Mouse (Mus musculus): ENCODE results near the gene Rab7b.

The Rab7b gene

DNA sequence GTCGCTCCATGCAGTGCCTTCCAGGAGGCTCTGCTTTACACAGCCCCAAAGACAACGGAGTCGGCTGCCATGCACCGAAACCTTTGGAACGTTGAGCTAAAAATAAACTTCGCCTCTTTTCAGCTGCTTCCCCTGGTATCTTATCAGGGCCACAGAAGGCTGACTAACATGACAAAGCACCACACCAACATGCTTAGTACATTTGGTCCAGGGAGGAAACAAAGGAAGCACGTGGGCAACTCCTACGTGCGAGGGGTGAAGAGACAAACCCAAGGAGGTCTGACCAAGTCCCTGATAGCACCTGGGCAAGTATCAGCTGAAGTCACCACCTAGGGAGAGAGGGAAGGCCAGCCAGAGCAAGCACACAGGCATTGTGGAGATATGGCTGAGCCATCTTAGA, 48.0 kb downstream of the Rab7b start:
- intact Hi-C loops (cut with DNase I), result no loop called here

GRCm38 (mm10) chr1:131737269-131737668, 48.8 kb downstream of the Rab7b start:
- intact Hi-C loops (cut with DNase I), result no loop called here

DNA sequence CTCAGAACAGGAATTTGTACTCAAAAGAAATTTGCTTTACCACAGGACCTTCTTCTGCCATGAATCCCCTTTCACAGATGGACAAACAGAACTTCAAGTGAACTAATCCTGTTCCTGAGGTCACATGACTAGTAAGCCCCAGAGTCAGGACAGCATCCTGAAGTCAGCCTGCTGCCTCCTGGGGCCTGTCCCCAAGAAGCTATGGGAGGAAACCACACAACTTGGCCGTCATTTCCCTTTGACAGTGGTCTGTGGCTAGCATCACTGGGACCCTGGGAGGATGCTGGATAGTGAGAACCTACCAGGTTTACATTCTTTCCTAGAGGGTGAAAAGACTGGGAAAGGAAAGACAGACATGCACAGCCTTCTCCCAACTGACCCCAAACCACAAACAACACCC, 50.3 kb downstream of the Rab7b start:
- intact Hi-C loops (cut with DNase I), result no loop called here

- intact Hi-C loops (cut with DNase I), result no loop called here
Observed at GRCm38 (mm10) chr1:131739481-131740160, 51.1 kb downstream of the Rab7b start.

- intact Hi-C loops (cut with DNase I), result no loop called here
Observed at GRCm38 (mm10) chr1:131743868-131744464, 55.5 kb downstream of the Rab7b start, which contains the start of gene Slc26a9. Gene Slc26a9, plus strand, starts transcription at chr1:131744022.

DNA sequence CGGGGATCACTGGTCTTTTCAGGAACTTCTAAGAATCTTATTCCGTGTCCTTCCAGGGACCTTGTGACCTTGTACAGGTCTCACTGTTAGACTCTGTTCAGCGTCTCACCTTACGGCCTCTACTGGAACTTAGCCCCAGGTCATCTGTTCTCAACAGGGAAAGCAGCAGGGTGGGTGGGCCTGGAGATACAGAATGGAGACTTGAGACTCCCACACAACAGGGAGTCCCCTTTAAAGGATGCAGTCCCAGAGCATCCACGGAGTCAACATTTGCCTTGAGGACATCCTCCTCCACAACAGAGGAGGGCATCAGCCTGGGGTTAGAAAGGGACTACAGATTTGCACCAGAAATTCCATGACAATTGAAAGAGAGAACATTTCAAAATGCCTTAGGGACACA, 56.9 kb downstream of the Rab7b start:
- intact Hi-C loops (cut with DNase I), result no loop called here

DNA sequence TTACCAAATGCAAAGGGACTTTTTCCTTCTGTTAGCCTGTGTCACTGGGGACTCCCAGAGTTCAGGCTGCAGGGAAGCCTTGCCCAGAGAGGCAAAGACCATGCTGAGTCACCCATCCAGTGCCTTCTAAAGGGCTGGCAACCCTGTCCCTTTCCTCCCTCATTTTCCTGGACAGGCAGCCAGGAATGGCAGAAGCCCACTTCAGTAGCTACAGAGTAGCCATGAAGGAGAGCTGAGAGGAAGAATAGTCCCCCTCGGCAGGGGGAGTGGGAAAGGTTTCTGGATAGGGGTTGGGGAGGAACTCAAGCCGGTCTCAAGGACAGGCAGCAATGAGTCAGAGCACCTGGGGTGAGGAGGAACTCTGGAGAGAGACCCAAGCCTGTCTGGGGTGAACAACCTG, 59.3 kb downstream of the Rab7b start:
- intact Hi-C loops (cut with DNase I), result no loop called here

DNA sequence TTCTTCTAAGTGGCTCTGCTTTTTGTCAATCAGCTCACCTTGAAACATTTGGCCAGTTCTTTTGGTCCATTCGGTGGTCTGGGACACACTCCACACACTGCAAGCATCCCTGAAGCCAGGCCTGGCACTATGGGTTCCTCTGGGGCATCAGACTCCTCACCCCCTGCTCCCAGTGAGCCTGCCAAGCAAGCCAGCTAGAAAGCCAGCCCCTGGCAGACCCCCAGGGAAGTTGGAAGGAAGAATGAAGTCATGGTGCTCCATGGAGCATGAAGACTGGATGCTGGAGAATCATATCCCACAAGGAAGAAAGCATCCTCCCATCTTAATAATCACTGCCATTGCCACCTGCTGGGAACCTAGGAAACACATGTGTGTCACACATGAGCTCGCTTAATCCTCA, 60.1 kb downstream of the Rab7b start:
- intact Hi-C loops (cut with DNase I), result no loop called here

GRCm38 (mm10) chr1:131749706-131750545, 61.4 kb downstream of the Rab7b start:
- intact Hi-C loops (cut with DNase I), result no loop called here

GRCm38 (mm10) chr1:131751181-131751890, 62.8 kb downstream of the Rab7b start:
- intact Hi-C loops (cut with DNase I), result no loop called here

DNA sequence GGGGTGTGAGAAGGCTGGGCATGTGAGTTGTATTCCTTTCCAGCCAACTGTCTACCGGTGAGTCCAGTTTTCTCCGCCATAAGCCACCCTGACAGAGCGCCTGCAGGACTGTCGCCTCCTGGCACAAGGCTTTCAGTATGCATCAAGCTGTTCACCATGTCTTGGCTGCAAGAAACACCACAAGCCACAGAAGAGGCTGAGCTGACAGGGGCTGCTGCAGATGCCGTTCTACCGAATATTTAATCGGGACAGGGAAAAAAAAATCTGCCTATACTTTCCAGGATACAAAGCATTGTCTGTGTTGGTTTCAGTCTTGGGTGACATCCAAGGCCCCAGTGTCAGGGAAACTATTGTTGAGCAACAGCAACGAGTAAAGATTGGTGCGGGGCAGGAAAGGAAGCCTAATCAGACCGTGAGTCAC, 63.4 kb downstream of the Rab7b start:
- intact Hi-C loops (cut with DNase I), result no loop called here

DNA sequence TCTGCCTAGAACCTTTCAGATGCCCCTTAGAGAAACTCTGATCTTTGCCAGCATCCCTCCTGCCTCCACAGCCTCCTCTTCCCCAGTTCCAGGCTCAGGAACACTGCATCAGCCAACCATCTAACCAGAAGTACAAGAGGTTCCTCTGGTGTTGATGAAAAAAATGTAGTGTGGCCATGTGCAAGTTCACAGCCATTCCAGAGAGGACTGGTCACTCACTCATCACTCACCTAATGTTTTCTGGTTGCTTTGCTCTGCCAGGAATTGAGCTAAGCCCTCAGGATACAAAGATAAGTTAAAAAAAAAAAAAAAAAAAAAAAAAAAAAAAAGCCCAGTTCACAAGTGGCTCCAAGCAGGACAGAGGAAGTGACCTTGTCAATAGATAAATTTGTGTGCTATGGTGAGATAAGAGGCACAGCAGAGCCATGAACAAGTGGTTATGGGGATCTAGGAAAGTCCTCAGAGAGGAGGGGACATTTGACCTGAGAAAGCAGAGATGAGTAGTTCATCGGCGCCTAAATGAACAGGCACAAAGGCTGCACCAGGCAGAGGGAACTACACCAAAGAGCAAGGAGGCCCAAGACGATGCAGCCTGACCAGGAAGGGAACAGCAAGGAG, 65.8 kb downstream of the Rab7b start:
- intact Hi-C loops (cut with DNase I), result no loop called here

GRCm38 (mm10) chr1:131754916-131755315, 66.4 kb downstream of the Rab7b start:
- intact Hi-C loops (cut with DNase I), result no loop called here

DNA sequence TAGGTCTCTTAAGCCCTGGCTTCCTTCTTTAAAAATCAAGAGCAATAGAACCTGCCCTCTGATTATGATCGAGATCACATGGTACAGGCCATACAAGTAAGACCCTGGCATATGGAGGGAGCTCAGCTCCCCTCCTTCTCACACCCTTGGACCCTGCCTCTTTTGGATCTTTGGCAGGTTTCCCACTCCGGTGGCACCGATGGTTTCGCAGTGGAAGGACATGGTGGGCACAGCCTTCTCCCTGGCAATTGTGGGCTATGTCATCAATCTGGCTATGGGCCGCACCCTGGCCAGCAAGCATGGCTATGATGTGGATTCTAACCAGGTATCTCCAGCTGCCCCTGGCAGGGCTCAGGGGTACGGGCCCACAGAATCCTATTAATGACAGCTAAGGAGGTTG, 68.7 kb downstream of the Rab7b start:
- intact Hi-C loops (cut with DNase I), result no loop called here

DNA sequence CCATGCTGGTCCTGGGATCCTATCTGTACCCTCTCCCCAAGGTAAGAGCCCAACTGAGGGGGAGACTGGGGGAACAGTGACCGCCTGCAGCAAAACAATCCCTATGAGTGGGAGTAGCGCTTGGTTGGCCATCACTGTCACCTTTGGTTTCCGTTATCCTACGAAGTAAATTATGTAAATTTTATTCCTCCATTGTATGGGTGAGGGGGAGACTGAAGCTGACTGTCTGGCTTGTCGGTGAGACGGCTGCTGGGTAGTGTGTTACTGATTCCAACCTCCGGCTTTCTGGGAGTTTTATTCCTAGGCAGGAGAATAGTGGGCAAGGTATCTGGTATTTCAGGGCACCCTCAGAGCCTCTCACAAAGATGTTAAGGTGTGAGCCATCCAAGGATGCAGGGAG, 70.3 kb downstream of the Rab7b start:
- intact Hi-C loops (cut with DNase I), result no loop called here

GRCm38 (mm10) chr1:131759667-131760427, 71.4 kb downstream of the Rab7b start:
- intact Hi-C loops (cut with DNase I), result no loop called here

GRCm38 (mm10) chr1:131760428-131760820, 71.9 kb downstream of the Rab7b start:
- intact Hi-C loops (cut with DNase I), result no loop called here

DNA sequence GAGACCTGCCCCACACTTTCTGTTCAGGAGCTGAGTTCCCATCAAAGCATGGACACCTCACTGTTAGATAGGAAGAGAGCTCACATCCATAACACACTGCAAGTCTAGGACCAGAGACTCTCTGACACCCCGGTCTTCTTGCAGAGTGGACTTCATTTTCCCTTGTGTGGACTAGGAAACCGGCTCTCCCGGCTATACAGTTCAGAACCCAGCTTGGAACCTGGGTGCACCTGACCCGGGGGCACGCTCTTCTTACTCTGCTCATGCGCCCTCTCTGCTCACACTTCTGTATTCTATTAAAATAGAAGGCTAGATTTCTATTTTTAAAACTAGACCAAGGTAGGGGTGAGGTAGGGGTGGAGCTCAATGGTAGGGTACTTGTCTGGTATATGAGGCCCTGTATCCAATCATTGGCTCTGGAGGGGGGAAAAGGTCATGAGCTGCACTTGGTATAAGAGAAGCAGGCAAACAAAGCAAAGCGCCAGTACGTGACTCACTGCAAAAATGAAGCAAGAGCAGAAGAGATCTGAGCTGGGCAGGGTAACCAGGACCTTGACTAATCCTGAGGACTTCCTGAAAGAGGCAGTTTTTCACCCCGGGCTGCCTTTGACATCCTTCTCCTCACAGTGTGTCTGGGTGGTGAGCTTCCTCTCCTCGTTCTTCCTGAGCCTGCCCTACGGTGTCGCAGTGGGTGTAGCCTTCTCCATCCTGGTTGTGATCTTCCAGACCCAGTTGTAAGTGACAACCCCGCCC, 72.8 kb downstream of the Rab7b start:
- intact Hi-C loops (cut with DNase I), result no loop called here

DNA sequence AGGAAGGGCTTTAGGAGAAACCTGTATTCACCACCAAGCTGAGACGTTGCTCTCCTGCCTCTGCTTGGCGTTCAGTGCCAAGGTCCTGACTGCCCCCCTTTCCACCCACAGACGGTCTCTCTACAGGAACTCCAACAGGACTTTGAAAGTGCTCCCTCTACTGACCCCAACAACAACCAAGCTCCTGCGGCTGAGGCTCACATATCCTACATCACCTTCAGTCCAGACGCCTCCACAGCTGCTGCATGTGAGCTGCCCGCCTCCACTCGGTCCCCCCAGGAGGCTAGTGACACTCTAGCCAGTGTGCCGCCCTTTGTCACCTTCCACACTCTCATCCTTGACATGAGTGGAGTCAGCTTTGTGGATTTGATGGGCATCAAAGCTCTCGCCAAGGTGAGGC, 75.2 kb downstream of the Rab7b start:
- intact Hi-C loops (cut with DNase I), result no loop called here

Measured in adrenal gland (tissue).